Mouse (Mus musculus): ENCODE measurements around the gene Ezh2.
A peak's percentile ranks its signal among the peaks of the same experiment; 100 is the strongest.
"Not testable (repeated sequence)": the region's sequence is repeated elsewhere in the genome, so short reads cannot be mapped to it uniquely, and the experiment has no call there.

Gene Ezh2

GRCm38 (mm10) chr6:47594926-47595623, at the start of gene Ezh2:
Gene Ezh2, minus strand, starts transcription at chr6:47595341.
- peak; percentile 95 to 97 for DNase-seq

- peak; percentile 75 to 78 for DNase-seq
These were observed 41.5 kb upstream of the Ezh2 start for GRCm38 (mm10) chr6:47636527-47637076.

GRCm38 (mm10) chr6:47635995-47636526, 40.9 kb upstream of the Ezh2 start:
- DNase-seq = no peak

GRCm38 (mm10) chr6:47635207-47635994, 40.3 kb upstream of the Ezh2 start:
- no peak for DNase-seq

GRCm38 (mm10) chr6:47633467-47633866, 38.3 kb upstream of the Ezh2 start:
- DNase-seq = peak in 1 of 2 experiments; percentile 9

GRCm38 (mm10) chr6:47630061-47630460, 34.9 kb upstream of the Ezh2 start:
- DNase-seq = not testable (repeated sequence)

GRCm38 (mm10) chr6:47627978-47628377, 32.8 kb upstream of the Ezh2 start:
- DNase-seq = no peak

- DNase-seq = not testable (repeated sequence)
These were observed 31.8 kb upstream of the Ezh2 start for GRCm38 (mm10) chr6:47626976-47627375.

- DNase-seq = no peak
These were observed 25.9 kb upstream of the Ezh2 start for GRCm38 (mm10) chr6:47621039-47621438.

GRCm38 (mm10) chr6:47608306-47608705, 13.2 kb upstream of the Ezh2 start:
- DNase-seq = not testable (repeated sequence)

GRCm38 (mm10) chr6:47601931-47602330, 6.8 kb upstream of the Ezh2 start:
- no peak for DNase-seq

GRCm38 (mm10) chr6:47595696-47596095, 555 bp upstream of the Ezh2 start:
- peak in 1 of 2 experiments; percentile 18 for DNase-seq

GRCm38 (mm10) chr6:47594141-47594835, 853 bp downstream of the Ezh2 start:
- DNase-seq = peak; percentile 81 to 83

GRCm38 (mm10) chr6:47593590-47593989, 1.6 kb downstream of the Ezh2 start:
- no peak for DNase-seq

- not testable (repeated sequence) for DNase-seq
These were observed 7.8 kb downstream of the Ezh2 start for GRCm38 (mm10) chr6:47587332-47587731.

GRCm38 (mm10) chr6:47572887-47573286, 22.3 kb downstream of the Ezh2 start:
- no peak for DNase-seq

GRCm38 (mm10) chr6:47565326-47566035, 29.7 kb downstream of the Ezh2 start:
- DNase-seq = no peak

GRCm38 (mm10) chr6:47561426-47561825, 33.7 kb downstream of the Ezh2 start:
- no peak for DNase-seq

GRCm38 (mm10) chr6:47560846-47561245, 34.3 kb downstream of the Ezh2 start:
- no peak for DNase-seq

GRCm38 (mm10) chr6:47560407-47560806, 34.7 kb downstream of the Ezh2 start:
- DNase-seq = no peak

- DNase-seq = no peak
These were observed 35.9 kb downstream of the Ezh2 start for GRCm38 (mm10) chr6:47559287-47559686.

GRCm38 (mm10) chr6:47552280-47552679, 42.9 kb downstream of the Ezh2 start:
- DNase-seq = no peak

Measured in thymus, postnatal 36 days (tissue).